Mouse (Mus musculus): Measurements from ENCODE around the gene Nit2. TPM values are rescaled to one million over a fixed set of nuclear protein-coding genes. Genes with fewer than 3 reads are reported as not detected.

The Nit2 gene
- 78.8 and 84.4 TPM in 2 replicates for polyA plus RNA-seq (2014; fragmentation: Nextera tagmentation; extraction: Ambion mirVana)

- ATAC-seq (replicated peaks; ENCODE audit: low FRiP score, low TSS enrichment, low read depth) (peak; percentile 98), DNase-seq (ENCODE audit: low spot score) (peak; percentile 99)
- Histone ChIP-seq H3K4me2 (ENCODE audit: low read length) (peak within 1 kb of the TSS; percentile 63), H3K4me3 (ENCODE audit: low read depth, low read length) (peak within 1 kb of the TSS; percentile 81), H3K36me3 (ENCODE audit: control insufficient read depth, insufficient read depth, low read length) (peaks cover 42% of the 10 kb centered on the region), H3K9me3 (ENCODE audit: control insufficient read depth, low read length) (no peaks in the 10 kb centered on the region), H3K9ac (ENCODE audit: low read length) (peak within 1 kb of the TSS; percentile 77), H3K27me3 (replicated peaks; ENCODE audit: control insufficient read depth, insufficient read depth, low read length) (no peaks in the 10 kb centered on the region), H3K4me1 (replicated peaks; ENCODE audit: control insufficient read depth, insufficient read depth, low read length) (0 out of 2 replicates have a peak, but pooled peaks cover 10% of the 10 kb centered on the region), H3K27ac (ENCODE audit: low read depth) (peak within 1 kb of the TSS; percentile 89)
- WGBS = under 1% methylated on average over 58 of the region's 58 CpGs
Observed at GRCm38 (mm10) chr16:57166611-57167513, at the start of gene Nit2. Nit2 (minus strand) TSS chr16:57167341.

DNA sequence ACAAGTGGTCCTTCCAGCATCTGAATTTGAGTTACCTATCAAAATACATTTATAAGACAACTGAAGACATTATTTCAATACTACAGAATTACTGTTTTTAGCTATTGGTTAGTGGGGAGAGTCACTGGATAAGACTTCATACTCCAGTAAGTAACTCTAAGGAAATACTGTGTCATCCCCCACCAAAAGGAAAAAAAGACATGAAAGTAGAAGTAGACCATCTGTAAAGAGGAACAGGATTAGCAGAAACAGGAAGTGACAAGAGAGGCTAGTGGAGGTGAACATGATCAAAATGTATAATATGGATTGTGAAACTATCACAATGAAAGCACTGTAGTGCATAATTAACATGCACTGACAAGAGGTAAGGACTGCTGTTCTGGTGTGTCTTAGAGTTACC is 48.8 kb upstream of the Nit2 start:
- H3K27me3 ChIP-seq (replicated peaks; ENCODE audit: control insufficient read depth, insufficient read depth, low read length) = no peaks in the 10 kb centered on the region
- H3K9me3 ChIP-seq (ENCODE audit: control insufficient read depth, low read length) = no peaks in the 10 kb centered on the region
- H3K4me3 ChIP-seq (ENCODE audit: low read depth, low read length) = no peak overlapping the region
- no peaks in the 10 kb centered on the region for H3K4me1 ChIP-seq (replicated peaks; ENCODE audit: control insufficient read depth, insufficient read depth, low read length)
- H3K4me2 ChIP-seq (ENCODE audit: low read length) = no peak overlapping the region
- peaks cover 38% of the 10 kb centered on the region for H3K36me3 ChIP-seq (ENCODE audit: control insufficient read depth, insufficient read depth, low read length)
- no peak overlapping the region for H3K9ac ChIP-seq (ENCODE audit: low read length)
- H3K27ac ChIP-seq (ENCODE audit: low read depth) = no peak overlapping the region
- ATAC-seq (replicated peaks; ENCODE audit: low FRiP score, low TSS enrichment, low read depth) = no peak
- no peak for DNase-seq (ENCODE audit: low spot score)

DNA sequence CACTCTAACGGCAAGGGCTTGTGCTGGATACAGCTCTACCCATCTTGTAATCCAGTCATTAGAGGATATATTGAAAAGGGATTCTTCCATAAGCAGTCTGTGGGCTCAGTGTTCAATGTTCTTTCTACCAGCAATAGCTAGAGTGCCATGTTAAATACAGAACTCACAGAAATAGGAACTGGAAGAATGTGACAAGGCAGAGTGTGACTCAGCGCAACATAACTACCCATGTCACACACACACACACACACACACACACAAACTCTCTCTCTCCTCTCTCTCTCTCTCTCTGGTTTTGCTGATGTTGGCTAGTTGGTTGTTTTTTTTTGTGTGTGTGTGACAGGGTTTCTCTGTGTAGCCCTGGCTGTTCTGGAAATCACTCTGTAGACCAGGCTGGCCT is 43.9 kb upstream of the Nit2 start:
- ATAC-seq (replicated peaks; ENCODE audit: low FRiP score, low TSS enrichment, low read depth) (no peak), DNase-seq (ENCODE audit: low spot score) (no peak)
- H3K9me3 ChIP-seq (ENCODE audit: control insufficient read depth, low read length) = no peaks in the 10 kb centered on the region
- H3K4me2 ChIP-seq (ENCODE audit: low read length) = no peak overlapping the region
- H3K4me3 ChIP-seq (ENCODE audit: low read depth, low read length) = no peak overlapping the region
- H3K36me3 ChIP-seq (ENCODE audit: control insufficient read depth, insufficient read depth, low read length) = peaks cover 41% of the 10 kb centered on the region
- no peak overlapping the region for H3K9ac ChIP-seq (ENCODE audit: low read length)
- 95% methylated on average over 2 of the region's 2 CpGs for WGBS
- H3K27ac ChIP-seq (ENCODE audit: low read depth) = no peak overlapping the region
- no peaks in the 10 kb centered on the region for H3K4me1 ChIP-seq (replicated peaks; ENCODE audit: control insufficient read depth, insufficient read depth, low read length)
- no peaks in the 10 kb centered on the region for H3K27me3 ChIP-seq (replicated peaks; ENCODE audit: control insufficient read depth, insufficient read depth, low read length)

DNA sequence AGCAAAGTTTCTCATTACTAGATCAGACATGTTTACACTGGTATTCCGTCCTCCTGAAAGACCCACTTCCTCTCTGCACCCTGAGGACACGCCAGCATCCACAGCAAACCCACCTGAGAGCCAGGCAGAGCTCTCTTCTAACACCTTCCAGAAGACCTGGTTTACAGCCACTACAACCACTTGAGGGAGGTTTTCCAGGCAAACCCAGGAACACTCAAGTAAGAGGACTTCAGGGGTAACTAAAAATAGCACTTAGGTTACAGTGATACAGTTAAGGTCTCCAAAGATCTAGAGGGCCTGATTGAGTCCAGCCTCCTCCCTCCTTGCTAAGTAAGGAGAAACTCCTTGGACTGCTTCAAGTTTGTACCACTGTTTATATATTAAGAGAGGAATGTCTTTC is 41.2 kb upstream of the Nit2 start:
- Histone ChIP-seq H3K9me3 (ENCODE audit: control insufficient read depth, low read length) (no peaks in the 10 kb centered on the region), H3K4me1 (replicated peaks; ENCODE audit: control insufficient read depth, insufficient read depth, low read length) (no peaks in the 10 kb centered on the region), H3K27ac (ENCODE audit: low read depth) (no peak overlapping the region), H3K9ac (ENCODE audit: low read length) (no peak overlapping the region), H3K27me3 (replicated peaks; ENCODE audit: control insufficient read depth, insufficient read depth, low read length) (no peaks in the 10 kb centered on the region), H3K4me2 (ENCODE audit: low read length) (no peak overlapping the region), H3K4me3 (ENCODE audit: low read depth, low read length) (no peak overlapping the region), H3K36me3 (ENCODE audit: control insufficient read depth, insufficient read depth, low read length) (peaks cover 38% of the 10 kb centered on the region)
- no peak for ATAC-seq (replicated peaks; ENCODE audit: low FRiP score, low TSS enrichment, low read depth)
- DNase-seq (ENCODE audit: low spot score) = no peak
- WGBS = 73% methylated on average over 2 of the region's 2 CpGs

- H3K36me3 ChIP-seq (ENCODE audit: control insufficient read depth, insufficient read depth, low read length) = peaks cover 28% of the 10 kb centered on the region
- 63% methylated on average over 3 of the region's 3 CpGs for WGBS
- no peak for DNase-seq (ENCODE audit: low spot score)
- H3K9me3 ChIP-seq (ENCODE audit: control insufficient read depth, low read length) = no peaks in the 10 kb centered on the region
- no peak for ATAC-seq (replicated peaks; ENCODE audit: low FRiP score, low TSS enrichment, low read depth)
- H3K27me3 ChIP-seq (replicated peaks; ENCODE audit: control insufficient read depth, insufficient read depth, low read length) = no peaks in the 10 kb centered on the region
- no peak overlapping the region for H3K9ac ChIP-seq (ENCODE audit: low read length)
- no peak overlapping the region for H3K4me3 ChIP-seq (ENCODE audit: low read depth, low read length)
- H3K27ac ChIP-seq (ENCODE audit: low read depth) = no peak overlapping the region
- no peak overlapping the region for H3K4me2 ChIP-seq (ENCODE audit: low read length)
- H3K4me1 ChIP-seq (replicated peaks; ENCODE audit: control insufficient read depth, insufficient read depth, low read length) = no peaks in the 10 kb centered on the region
Observed at GRCm38 (mm10) chr16:57197281-57197680, 30.1 kb upstream of the Nit2 start.

- ATAC-seq (replicated peaks; ENCODE audit: low FRiP score, low TSS enrichment, low read depth) = no peak
- Histone ChIP-seq H3K4me3 (ENCODE audit: low read depth, low read length) (no peak overlapping the region), H3K27me3 (replicated peaks; ENCODE audit: control insufficient read depth, insufficient read depth, low read length) (no peaks in the 10 kb centered on the region), H3K36me3 (ENCODE audit: control insufficient read depth, insufficient read depth, low read length) (peaks cover 35% of the 10 kb centered on the region), H3K4me1 (replicated peaks; ENCODE audit: control insufficient read depth, insufficient read depth, low read length) (no peaks in the 10 kb centered on the region), H3K9me3 (ENCODE audit: control insufficient read depth, low read length) (no peaks in the 10 kb centered on the region), H3K4me2 (ENCODE audit: low read length) (no peak overlapping the region), H3K9ac (ENCODE audit: low read length) (no peak overlapping the region), H3K27ac (ENCODE audit: low read depth) (no peak overlapping the region)
- DNase-seq (ENCODE audit: low spot score) = no peak
- 84% methylated on average over 5 of the region's 5 CpGs for WGBS
Observed at GRCm38 (mm10) chr16:57196590-57196989, 29.4 kb upstream of the Nit2 start.

- H3K27me3 ChIP-seq (replicated peaks; ENCODE audit: control insufficient read depth, insufficient read depth, low read length) = no peaks in the 10 kb centered on the region
Observed at GRCm38 (mm10) chr16:57191214-57191613, 24.1 kb upstream of the Nit2 start.

DNA sequence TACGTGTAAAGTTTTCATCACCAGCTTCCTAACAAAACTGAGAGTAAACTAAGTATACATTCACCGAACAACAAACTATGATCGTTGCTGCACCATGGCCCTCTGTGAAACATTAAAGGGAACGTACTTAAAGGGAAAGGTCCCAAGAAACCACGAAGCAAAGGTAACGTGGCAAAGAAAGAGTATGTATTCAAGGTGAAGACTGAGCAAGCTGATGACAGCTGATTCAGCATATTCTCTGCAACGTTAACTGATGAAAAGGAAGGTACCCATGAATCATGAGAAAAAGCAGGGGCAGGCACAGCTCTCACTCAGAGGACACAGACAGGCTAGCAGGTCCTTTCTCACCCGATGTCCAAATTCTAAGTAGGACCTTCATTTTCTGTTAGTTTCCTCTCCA is 23.2 kb upstream of the Nit2 start:
- 92% methylated on average over 8 of the region's 8 CpGs for WGBS
- Histone ChIP-seq H3K4me1 (replicated peaks; ENCODE audit: control insufficient read depth, insufficient read depth, low read length) (no peaks in the 10 kb centered on the region), H3K9ac (ENCODE audit: low read length) (no peak overlapping the region), H3K4me2 (ENCODE audit: low read length) (no peak overlapping the region), H3K4me3 (ENCODE audit: low read depth, low read length) (no peak overlapping the region), H3K27ac (ENCODE audit: low read depth) (no peak overlapping the region), H3K9me3 (ENCODE audit: control insufficient read depth, low read length) (no peaks in the 10 kb centered on the region), H3K27me3 (replicated peaks; ENCODE audit: control insufficient read depth, insufficient read depth, low read length) (no peaks in the 10 kb centered on the region), H3K36me3 (ENCODE audit: control insufficient read depth, insufficient read depth, low read length) (peaks cover 57% of the 10 kb centered on the region)
- no peak for DNase-seq (ENCODE audit: low spot score)
- ATAC-seq (replicated peaks; ENCODE audit: low FRiP score, low TSS enrichment, low read depth) = no peak

More at GRCm38 (mm10) chr16:57191214-57191613, 24.1 kb upstream of the Nit2 start:
- H3K4me2 ChIP-seq (ENCODE audit: low read length) = no peak overlapping the region
- H3K9ac ChIP-seq (ENCODE audit: low read length) = no peak overlapping the region
- ATAC-seq (replicated peaks; ENCODE audit: low FRiP score, low TSS enrichment, low read depth) (no peak), DNase-seq (ENCODE audit: low spot score) (no peak)
- WGBS = 91% methylated on average over 14 of the region's 14 CpGs
- peaks cover 49% of the 10 kb centered on the region for H3K36me3 ChIP-seq (ENCODE audit: control insufficient read depth, insufficient read depth, low read length)
- no peak overlapping the region for H3K4me3 ChIP-seq (ENCODE audit: low read depth, low read length)
- H3K27ac ChIP-seq (ENCODE audit: low read depth) = no peak overlapping the region
- H3K9me3 ChIP-seq (ENCODE audit: control insufficient read depth, low read length) = no peaks in the 10 kb centered on the region
- no peaks in the 10 kb centered on the region for H3K4me1 ChIP-seq (replicated peaks; ENCODE audit: control insufficient read depth, insufficient read depth, low read length)

GRCm38 (mm10) chr16:57189493-57189892 is 22.4 kb upstream of the Nit2 start:
- Histone ChIP-seq H3K27ac (ENCODE audit: low read depth) (no peak overlapping the region), H3K4me2 (ENCODE audit: low read length) (no peak overlapping the region), H3K9me3 (ENCODE audit: control insufficient read depth, low read length) (no peaks in the 10 kb centered on the region), H3K4me1 (replicated peaks; ENCODE audit: control insufficient read depth, insufficient read depth, low read length) (no peaks in the 10 kb centered on the region), H3K36me3 (ENCODE audit: control insufficient read depth, insufficient read depth, low read length) (peaks cover 57% of the 10 kb centered on the region), H3K27me3 (replicated peaks; ENCODE audit: control insufficient read depth, insufficient read depth, low read length) (no peaks in the 10 kb centered on the region), H3K4me3 (ENCODE audit: low read depth, low read length) (no peak overlapping the region), H3K9ac (ENCODE audit: low read length) (no peak overlapping the region)
- DNase-seq (ENCODE audit: low spot score) (no peak), ATAC-seq (replicated peaks; ENCODE audit: low FRiP score, low TSS enrichment, low read depth) (no peak)
- WGBS = 82% methylated on average over 2 of the region's 2 CpGs
